Mouse (Mus musculus) cerebellum, postnatal 25 days (tissue): ENCODE measurements at regions not wholly inside any gene's neighbourhood (a gene's known extent, or its start where the extent isn't known, plus 50 kb on each side); places are given as distances from the start of the nearest gene placed in this dataset.

Experiments used
- DNase-seq, 2 experiments: peaks; one replicate each; pipeline ENCODE4 v3.0.0; 2021; ENCODE audit warnings: mixed read lengths in 2 of 2

- DNase-seq, result no peak
Measured at GRCm38 (mm10) chr6:134320379-134320932, 75.7 kb upstream of the Bcl2l14 start.

- DNase-seq, result no peak
Measured at GRCm38 (mm10) chr6:134324001-134324400, 72.1 kb upstream of the Bcl2l14 start.

- no peak for DNase-seq
Measured at GRCm38 (mm10) chr6:134325564-134325963, 70.6 kb upstream of the Bcl2l14 start.

- no peak for DNase-seq
Measured at GRCm38 (mm10) chr6:134329550-134330299, 66.4 kb upstream of the Bcl2l14 start.

GRCm38 (mm10) chr6:134330300-134330640 lies 65.8 kb upstream of the Bcl2l14 start:
- DNase-seq, result no peak

GRCm38 (mm10) chr6:134332718-134333432 lies 63.2 kb upstream of the Bcl2l14 start:
- no peak for DNase-seq

GRCm38 (mm10) chr6:134335711-134336110 lies 60.4 kb upstream of the Bcl2l14 start:
- peak in 1 of 2 experiments; percentile 5 for DNase-seq

GRCm38 (mm10) chr6:134342796-134343605 lies 53.1 kb upstream of the Bcl2l14 start:
- DNase-seq, result no peak

- DNase-seq, result no peak
Measured at GRCm38 (mm10) chr6:134343606-134343901, 52.6 kb upstream of the Bcl2l14 start.
